Comparison of ENCODE assay signal across 10 mouse cellular contexts in the genomic region with DNA sequence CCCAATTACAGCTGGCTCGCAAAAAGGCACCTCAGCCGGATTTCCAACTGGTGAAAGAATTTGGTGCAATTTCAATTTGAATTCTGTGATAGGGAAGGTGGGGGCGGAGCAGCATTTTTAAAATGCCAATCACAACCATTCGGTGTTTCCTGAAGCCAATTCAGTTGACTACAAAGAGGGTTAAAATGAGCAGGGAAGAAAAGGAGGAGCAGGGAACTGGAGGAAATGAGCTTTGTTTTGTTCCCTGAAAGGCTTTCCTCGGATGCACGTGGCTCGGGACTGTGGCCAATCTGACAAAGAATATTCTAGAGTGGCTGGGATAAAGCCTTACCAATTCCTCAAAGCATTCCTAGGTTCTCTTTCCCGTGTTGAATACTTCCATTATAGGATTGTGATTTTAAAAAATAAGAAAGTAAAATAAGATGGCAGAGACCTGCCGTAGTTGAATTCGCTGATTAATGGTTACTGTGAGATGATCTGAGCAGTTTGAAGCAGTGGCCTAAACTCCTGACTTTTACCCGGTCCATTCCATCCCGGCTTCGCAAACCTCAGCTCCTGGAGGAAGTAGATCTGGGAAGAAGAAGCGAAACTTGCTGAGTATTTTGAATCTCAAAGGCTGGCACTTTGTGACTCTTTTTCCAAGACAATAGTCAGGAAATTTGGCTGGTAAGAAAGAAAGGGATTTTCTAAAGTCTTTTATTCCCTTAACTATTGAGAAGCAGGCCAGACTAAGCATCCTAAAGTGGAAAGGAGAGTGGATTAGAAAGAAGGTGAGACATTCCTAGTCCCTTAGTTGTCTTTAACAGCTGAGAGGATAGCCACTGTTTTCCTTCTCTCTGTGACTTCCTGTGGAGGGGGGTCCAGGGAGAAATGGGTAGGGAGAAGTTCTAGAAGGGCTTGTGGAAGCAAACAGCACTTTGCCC.
A peak's percentile ranks its signal among the peaks of the same experiment; 100 is the strongest.
DNase-seq lines count a peak whose midpoint lies in the region; ATAC-seq and TF ChIP-seq lines count a peak whose summit lies in the region.
"Had no signal": no experiment of that assay in that cellular context is flagged by ENCODE, and none has a peak within 500 bp of the region (broad histone marks: within the 10 kb centered on the region; RNA-seq: fewer than 3 reads in every experiment).

No protein-coding gene starts in this region.

- 47% methylated on average over 14 of the region's 14 CpGs for WGBS in heart, embryonic 13.5 days
- 51% methylated on average over 14 of the region's 14 CpGs for WGBS in lung, embryonic 16.5 days

- H3K9me3 ChIP-seq in heart, embryonic 13.5 days = no peaks in the 10 kb centered on the region
- H3K9me3 ChIP-seq in lung, embryonic 16.5 days (ENCODE audit: control insufficient read depth, low read length) = no peaks in the 10 kb centered on the region
- H3K9me3 ChIP-seq: limb, embryonic 13.5 days had no signal

- ATAC-seq in heart, embryonic 13.5 days (ENCODE audit: extremely low read depth, insufficient number of reproducible peaks, low FRiP score, low TSS enrichment) = no peak
- ATAC-seq in lung, embryonic 16.5 days (ENCODE audit: low read depth) = no peak
- ATAC-seq in erythroid progenitor cell, adult 5-6 weeks (replicated peaks; ENCODE audit: low FRiP score, poor library complexity, severe bottlenecking) = no peak

- peak overlapping the region; percentile 81 for H3K27ac ChIP-seq in bone marrow macrophage, adult 2 months (ENCODE audit: insufficient read depth, low read depth, low read length)
- peak overlapping the region; percentile 42 for H3K27ac ChIP-seq in heart, embryonic 13.5 days (replicated peaks)
- H3K27ac ChIP-seq in lung, embryonic 16.5 days (ENCODE audit: low read length) = peak overlapping the region; percentile 25; the same call in 1 of the 2 replicates
- H3K27ac ChIP-seq: limb, embryonic 13.5 days had no signal

- H3K4me2 ChIP-seq in heart, embryonic 13.5 days = no peak overlapping the region
- H3K4me2 ChIP-seq in lung, embryonic 16.5 days (ENCODE audit: low read depth, low read length) = no peak overlapping the region
- H3K4me2 ChIP-seq: limb, embryonic 13.5 days had no signal

- H3K36me3 ChIP-seq in heart, embryonic 13.5 days = no peaks in the 10 kb centered on the region
- H3K36me3 ChIP-seq in lung, embryonic 16.5 days (ENCODE audit: control insufficient read depth, insufficient read depth, low read length) = no peaks in the 10 kb centered on the region
- H3K36me3 ChIP-seq: limb, embryonic 13.5 days had no signal

- H3K9ac ChIP-seq in heart, embryonic 13.5 days = no peak overlapping the region
- H3K9ac ChIP-seq in lung, embryonic 16.5 days (ENCODE audit: low read length) = no peak overlapping the region
- H3K9ac ChIP-seq: limb, embryonic 13.5 days had no signal

- no peak for TF ChIP-seq POLR2A in bone marrow macrophage, adult 2 months (IDR thresholded peaks at IDR 0.05; ENCODE audit: borderline replicate concordance, low read depth, low read length)

- TF ChIP-seq CTCF in bone marrow macrophage, adult 2 months (IDR thresholded peaks at IDR 0.05; ENCODE audit: low read depth, low read length) = no peak

- DNase-seq in kidney, adult 18-20 months = peak; percentile 35
- no peak for DNase-seq in kidney, adult 11 months
- DNase-seq in left cerebral cortex, adult 11 months (ENCODE audit: low spot score) = no peak
- no peak for DNase-seq in adrenal gland, adult 8-10 months
- DNase-seq: cerebellum, postnatal 10 days had no signal

- peaks cover 31% of the 10 kb centered on the region for H3K4me1 ChIP-seq in bone marrow macrophage, adult 2 months (ENCODE audit: control insufficient read depth, insufficient read depth, low read length)
- H3K4me1 ChIP-seq in heart, embryonic 13.5 days = peaks cover 21% of the 10 kb centered on the region
- H3K4me1 ChIP-seq in lung, embryonic 16.5 days (replicated peaks; ENCODE audit: control insufficient read depth, insufficient read depth, low read length) = peaks cover 32% of the 10 kb centered on the region

- no peaks in the 10 kb centered on the region for H3K27me3 ChIP-seq in heart, embryonic 13.5 days (replicated peaks)
- H3K27me3 ChIP-seq in lung, embryonic 16.5 days (ENCODE audit: control insufficient read depth, insufficient read depth, low read depth, low read length) = no peaks in the 10 kb centered on the region
- H3K27me3 ChIP-seq: limb, embryonic 13.5 days had no signal

- no peak overlapping the region for H3K4me3 ChIP-seq in bone marrow macrophage, adult 2 months (ENCODE audit: insufficient read depth, low read length)
- H3K4me3 ChIP-seq in heart, embryonic 13.5 days = no peak overlapping the region
- no peak overlapping the region for H3K4me3 ChIP-seq in lung, embryonic 16.5 days (ENCODE audit: low read length)
- H3K4me3 ChIP-seq: limb, embryonic 13.5 days had no signal

Comparison
In these comparisons a context has a peak if more than half of its experiments do, and no peak if none do; other contexts are left out.
1. H3K27ac ChIP-seq: peak in every context shown above with its lines; median percentile 81 in bone marrow macrophage, adult 2 months; 42 in heart, embryonic 13.5 days; 25 in lung, embryonic 16.5 days.